Mouse (Mus musculus): ENCODE results near the gene Palmd.

- no peak for TF ChIP-seq POLR2A (IDR thresholded peaks at IDR 0.05; ENCODE audit: insufficient read depth, low read depth, low read length)
- TF ChIP-seq CTCF (IDR thresholded peaks at IDR 0.05) = no peak
- no peak for TF ChIP-seq EP300 (IDR thresholded peaks at IDR 0.05; ENCODE audit: insufficient read depth, low read depth, low read length)
Measured at GRCm38 (mm10) chr3:116906596-116906995, 62.2 kb downstream of the Palmd start.

All from heart, adult 2 months (tissue).